Mouse (Mus musculus) midbrain, embryonic 11.5 days (tissue): ENCODE data around the gene Asb7. TPM values are rescaled to one million over a fixed set of nuclear protein-coding genes. Genes with fewer than 3 reads are reported as not detected.

ENCODE experiments used
- ATAC-seq: fragments of 200-750 bp; cut with Nextera tagmentation; 2 replicates; pipeline ENCODE4 v1.8.0; 2017; ENCODE audit warnings: moderate TSS enrichment, moderate library complexity; ENCODE audit not compliant: low FRiP score
- DNase-seq: peaks from one replicate; pipeline ENCODE4 v3.0.0; 2015; ENCODE audit warnings: low spot score; ENCODE audit errors: missing footprints
- H3K27ac ChIP-seq: fragments of 300-500 bp; sonication (generic); 2 replicates; pipeline ENCODE4 v1.5.1; 2014; ENCODE audit warnings: low read depth, low read length
- H3K27me3 ChIP-seq: fragments of 300-500 bp; sonication (generic); 2 replicates; pipeline ENCODE4 v1.6.1; 2014; ENCODE audit warnings: mild to moderate bottlenecking, low read length, moderate library complexity, mixed read lengths; ENCODE audit not compliant: control insufficient read depth, insufficient read depth
- H3K36me3 ChIP-seq: fragments of 300-500 bp; sonication (generic); 2 replicates; pipeline ENCODE4 v1.6.1; 2014; ENCODE audit warnings: mild to moderate bottlenecking, low read length, moderate library complexity, mixed read lengths; ENCODE audit not compliant: control insufficient read depth, insufficient read depth
- H3K4me1 ChIP-seq: fragments of 300-500 bp; sonication (generic); 2 replicates; pipeline ENCODE4 v1.6.1; 2014; ENCODE audit warnings: low read length; ENCODE audit not compliant: control insufficient read depth, insufficient read depth
- H3K4me2 ChIP-seq: fragments of 300-500 bp; sonication (generic); 2 replicates; pipeline ENCODE4 v1.6.1; 2014; ENCODE audit warnings: mild to moderate bottlenecking, moderate library complexity
- H3K4me3 ChIP-seq: fragments of 300-500 bp; sonication (generic); 2 replicates; pipeline ENCODE4 v1.5.1; 2014; ENCODE audit warnings: low read depth, low read length
- H3K9ac ChIP-seq: fragments of 300-500 bp; sonication (generic); 2 replicates; pipeline ENCODE4 v1.6.1; 2014; ENCODE audit warnings: low read length
- H3K9me3 ChIP-seq: fragments of 300-500 bp; sonication (generic); 2 replicates; pipeline ENCODE4 v1.6.1; 2016; ENCODE audit warnings: low read length; ENCODE audit not compliant: control insufficient read depth
- WGBS: fragments of 180-500 bp; shearing (Covaris S2); extraction: QIAGEN DNeasy Blood & Tissue Kit; methylation state at CpG from one replicate; pipeline ENCODE4 v1.1.7; 2014; 5-methylcytosine and 5-hydroxymethylcytosine counted together
- polyA plus RNA-seq: library from polyadenylated mRNA; unstranded; fragments of >200 nt; fragmentation: Nextera tagmentation; extraction: Ambion mirVana; gene quantifications from 2 replicates; pipeline ENCODE4 v1.2.1, GENCODE M21; 2014

Gene Asb7
- polyA plus RNA-seq, 1 experiment from 2014 or later, result 17.0 TPM

- H3K36me3 ChIP-seq, result no peaks in the 10 kb centered on the region
- WGBS, result 65% methylated on average over 2 of the region's 2 CpGs
- no peak overlapping the region for H3K9ac ChIP-seq
- no peaks in the 10 kb centered on the region for H3K4me1 ChIP-seq
- no peaks in the 10 kb centered on the region for H3K9me3 ChIP-seq
- H3K27me3 ChIP-seq, result no peaks in the 10 kb centered on the region
- DNase-seq (no peak), ATAC-seq (no peak)
- no peak overlapping the region for H3K27ac ChIP-seq
- H3K4me2 ChIP-seq, result no peak overlapping the region
- H3K4me3 ChIP-seq, result no peak overlapping the region
Observed at GRCm38 (mm10) chr7:66711166-66711565, 21.8 kb upstream of the Asb7 start.

- Histone ChIP-seq H3K4me1 (no peaks in the 10 kb centered on the region), H3K36me3 (no peaks in the 10 kb centered on the region), H3K27me3 (no peaks in the 10 kb centered on the region), H3K9me3 (no peaks in the 10 kb centered on the region), H3K4me2 (no peak overlapping the region), H3K9ac (no peak overlapping the region), H3K4me3 (no peak overlapping the region), H3K27ac (no peak overlapping the region)
- ATAC-seq (no peak), DNase-seq (no peak)
- 93% methylated on average over 3 of the region's 3 CpGs for WGBS
Observed at GRCm38 (mm10) chr7:66704631-66705030, 15.2 kb upstream of the Asb7 start.

DNA sequence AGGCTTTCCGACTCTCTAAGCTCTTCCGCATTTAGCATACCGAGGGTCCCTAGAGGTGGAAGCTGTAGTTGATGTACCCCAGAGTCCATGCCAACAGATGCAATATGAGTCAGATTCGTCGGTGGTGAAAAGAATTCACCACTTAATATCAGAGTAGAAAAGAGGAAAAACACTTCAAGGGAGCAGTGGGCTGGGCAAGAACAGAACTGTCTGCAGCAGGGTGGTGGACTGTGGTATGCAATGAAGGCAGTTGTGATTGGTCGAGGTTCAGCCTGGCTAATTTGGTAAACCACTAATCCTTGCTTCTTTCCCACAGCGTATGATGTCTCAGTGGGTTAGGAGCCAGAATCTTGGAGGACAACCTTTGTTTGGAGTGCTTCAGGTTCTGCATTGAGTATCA, 13.3 kb upstream of the Asb7 start:
- no peak for DNase-seq
- H3K36me3 ChIP-seq, result no peaks in the 10 kb centered on the region
- 89% methylated on average over 7 of the region's 7 CpGs for WGBS

GRCm38 (mm10) chr7:66694467-66694866, 5.1 kb upstream of the Asb7 start:
- no peak for ATAC-seq
- Histone ChIP-seq H3K9ac (no peak overlapping the region), H3K36me3 (no peaks in the 10 kb centered on the region), H3K27ac (no peak overlapping the region), H3K9me3 (no peaks in the 10 kb centered on the region), H3K4me1 (peaks cover 3% of the 10 kb centered on the region; the same call in 1 of the 2 replicates), H3K27me3 (no peaks in the 10 kb centered on the region), H3K4me3 (no peak overlapping the region), H3K4me2 (no peak overlapping the region)
- no peak for DNase-seq
- 70% methylated on average over 7 of the region's 7 CpGs for WGBS

More for the DNA sequence above, 13.3 kb upstream of the Asb7 start:
- Histone ChIP-seq H3K9ac (no peak overlapping the region), H3K27ac (no peak overlapping the region), H3K4me3 (no peak overlapping the region), H3K4me1 (no peaks in the 10 kb centered on the region), H3K27me3 (no peaks in the 10 kb centered on the region), H3K4me2 (no peak overlapping the region), H3K9me3 (no peaks in the 10 kb centered on the region)
- no peak for ATAC-seq

GRCm38 (mm10) chr7:66689620-66690360, 394 bp upstream of the Asb7 start, which contains the start of gene Lins1:
Gene Lins1 (plus strand): TSS chr7:66689889.
- Histone ChIP-seq H3K27ac (peak within 1 kb of the TSS; percentile 89), H3K4me2 (peak within 1 kb of the TSS; percentile 88), H3K36me3 (no peaks in the 10 kb centered on the region), H3K9me3 (no peaks in the 10 kb centered on the region), H3K9ac (peak within 1 kb of the TSS; percentile 84), H3K4me3 (peak within 1 kb of the TSS; percentile 80), H3K27me3 (no peaks in the 10 kb centered on the region), H3K4me1 (peaks cover 11% of the 10 kb centered on the region; the same call in 1 of the 2 replicates)
- WGBS, result under 1% methylated on average over 52 of the region's 52 CpGs
- ATAC-seq (peak; percentile 99), DNase-seq (peak; percentile 99)

GRCm38 (mm10) chr7:66688721-66689120, 675 bp downstream of the Asb7 start:
- no peaks in the 10 kb centered on the region for H3K9me3 ChIP-seq
- no peak overlapping the region for H3K27ac ChIP-seq
- H3K27me3 ChIP-seq, result no peaks in the 10 kb centered on the region
- H3K4me1 ChIP-seq, result peaks cover 11% of the 10 kb centered on the region; the same call in 1 of the 2 replicates
- H3K9ac ChIP-seq, result peak overlapping the region; percentile 84
- ATAC-seq, result peak; percentile 0; the same call in 1 of the 2 replicates
- peak overlapping the region; percentile 80 for H3K4me3 ChIP-seq
- peak overlapping the region; percentile 88 for H3K4me2 ChIP-seq
- whole genome bisulfite sequencing, result 2% methylated on average over 5 of the region's 5 CpGs
- DNase-seq, result peak; percentile 88
- H3K36me3 ChIP-seq, result no peaks in the 10 kb centered on the region

GRCm38 (mm10) chr7:66682119-66682863, 7.1 kb downstream of the Asb7 start:
- ATAC-seq, result no peak
- H3K36me3 ChIP-seq, result peaks cover 18% of the 10 kb centered on the region
- WGBS, result 94% methylated on average over 5 of the region's 5 CpGs

DNA sequence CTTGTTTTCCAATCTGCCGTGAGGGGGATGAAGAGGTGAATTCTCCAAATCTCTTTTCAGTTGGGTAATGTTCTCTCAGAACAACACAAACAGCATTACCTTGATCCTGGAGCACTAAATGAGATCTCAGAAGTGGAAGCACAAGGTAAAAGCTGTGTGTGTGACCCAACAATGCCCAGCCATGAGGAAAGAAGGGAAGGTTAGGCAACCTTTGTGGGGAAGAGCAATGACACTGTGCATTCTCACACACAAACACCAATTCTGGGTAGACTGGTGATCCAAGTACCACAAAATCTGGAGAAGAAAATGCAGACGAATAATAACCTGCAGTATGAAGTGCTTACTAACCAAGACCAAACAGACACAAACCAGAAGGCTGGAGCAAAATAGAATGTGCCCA, 13.6 kb downstream of the Asb7 start:
- DNase-seq, result no peak
- whole genome bisulfite sequencing, result 91% methylated on average over 2 of the region's 2 CpGs
- Histone ChIP-seq H3K27me3 (no peaks in the 10 kb centered on the region), H3K4me1 (no peaks in the 10 kb centered on the region), H3K27ac (no peak overlapping the region), H3K36me3 (peaks cover 39% of the 10 kb centered on the region), H3K9ac (no peak overlapping the region), H3K4me3 (no peak overlapping the region), H3K4me2 (no peak overlapping the region), H3K9me3 (no peaks in the 10 kb centered on the region)
- no peak for ATAC-seq

More at GRCm38 (mm10) chr7:66682119-66682863, 7.1 kb downstream of the Asb7 start:
- no peak for DNase-seq
- no peaks in the 10 kb centered on the region for H3K9me3 ChIP-seq
- H3K27ac ChIP-seq, result no peak overlapping the region
- no peaks in the 10 kb centered on the region for H3K27me3 ChIP-seq
- H3K4me2 ChIP-seq, result no peak overlapping the region
- no peaks in the 10 kb centered on the region for H3K4me1 ChIP-seq
- H3K4me3 ChIP-seq, result no peak overlapping the region
- H3K9ac ChIP-seq, result no peak overlapping the region

GRCm38 (mm10) chr7:66667064-66667463, 22.3 kb downstream of the Asb7 start:
- H3K9me3 ChIP-seq, result peaks cover 7% of the 10 kb centered on the region
- DNase-seq, result no peak
- H3K27me3 ChIP-seq, result no peaks in the 10 kb centered on the region
- no peak for ATAC-seq
- H3K27ac ChIP-seq, result no peak overlapping the region
- no peak overlapping the region for H3K4me2 ChIP-seq
- no peaks in the 10 kb centered on the region for H3K4me1 ChIP-seq
- no peak overlapping the region for H3K4me3 ChIP-seq
- H3K36me3 ChIP-seq, result peaks cover 13% of the 10 kb centered on the region
- H3K9ac ChIP-seq, result no peak overlapping the region
